ENCODE assay signal across 9 mouse cellular contexts in the genomic region with DNA sequence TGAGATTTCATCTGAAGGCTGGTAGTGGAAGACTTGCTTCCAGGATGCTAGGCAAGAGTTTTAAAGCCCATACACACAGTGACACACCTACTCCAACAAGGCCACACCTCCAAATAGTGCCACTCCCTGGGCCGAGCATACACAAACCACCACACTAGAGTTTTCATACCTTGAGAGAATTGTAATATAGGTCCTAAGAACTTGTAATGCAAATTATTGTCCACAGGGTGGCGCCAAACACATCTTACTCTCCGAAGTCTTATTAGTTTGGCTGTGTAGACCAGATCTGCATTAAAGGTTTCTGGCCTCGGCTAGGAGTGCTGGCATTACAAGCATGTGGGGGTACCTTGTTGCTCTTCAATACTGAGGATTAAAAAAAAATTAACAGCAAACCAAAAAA. TPM values are rescaled to one million over a fixed set of nuclear protein-coding genes. Genes with fewer than 3 reads are reported as not detected.
DNase-seq lines count a peak whose midpoint lies in the region; ATAC-seq and TF ChIP-seq lines count a peak whose summit lies in the region.
"Had no signal": no experiment of that assay in that cellular context is flagged by ENCODE, and none has a peak within 500 bp of the region (broad histone marks: within the 10 kb centered on the region; RNA-seq: fewer than 3 reads in every experiment).

No protein-coding gene starts in this region.

- no peaks in the 10 kb centered on the region; the same call in 1 of the 2 replicates for H3K36me3 ChIP-seq in testis, adult 2 months (ENCODE audit: control insufficient read depth, insufficient read depth, low read length)
- peaks cover 17% of the 10 kb centered on the region for H3K36me3 ChIP-seq in forebrain, embryonic 15.5 days
- peaks cover 27% of the 10 kb centered on the region for H3K36me3 ChIP-seq in midbrain, embryonic 10.5 days
- peaks cover 1% of the 10 kb centered on the region; the same call in 1 of the 2 replicates for H3K36me3 ChIP-seq in small intestine, adult 2 months (ENCODE audit: control insufficient read depth, insufficient read depth, low read length)

- H3K9me3 ChIP-seq in forebrain, embryonic 15.5 days = no peaks in the 10 kb centered on the region
- H3K9me3 ChIP-seq in midbrain, embryonic 10.5 days (replicated peaks) = no peaks in the 10 kb centered on the region
- H3K9me3 ChIP-seq: embryonic facial prominence, embryonic 15.5 days had no signal

- H3K9ac ChIP-seq in forebrain, embryonic 15.5 days (replicated peaks) = no peak overlapping the region
- H3K9ac ChIP-seq: embryonic facial prominence, embryonic 15.5 days had no signal

- no peaks in the 10 kb centered on the region for H3K27me3 ChIP-seq in testis, adult 2 months (ENCODE audit: control insufficient read depth, insufficient read depth, low read length)
- no peaks in the 10 kb centered on the region for H3K27me3 ChIP-seq in forebrain, embryonic 15.5 days
- H3K27me3 ChIP-seq in midbrain, embryonic 10.5 days (ENCODE audit: low read depth, poor library complexity, severe bottlenecking) = no peaks in the 10 kb centered on the region
- H3K27me3 ChIP-seq in small intestine, adult 2 months (ENCODE audit: control insufficient read depth, insufficient read depth, low read length) = no peaks in the 10 kb centered on the region
- H3K27me3 ChIP-seq: embryonic facial prominence, embryonic 15.5 days had no signal

- no peaks in the 10 kb centered on the region for H3K4me1 ChIP-seq in testis, adult 2 months (ENCODE audit: control insufficient read depth, insufficient read depth, low read length)
- no peaks in the 10 kb centered on the region for H3K4me1 ChIP-seq in forebrain, embryonic 15.5 days
- H3K4me1 ChIP-seq in midbrain, embryonic 10.5 days = no peaks in the 10 kb centered on the region
- no peaks in the 10 kb centered on the region for H3K4me1 ChIP-seq in small intestine, adult 2 months (ENCODE audit: control insufficient read depth, insufficient read depth, insufficient read length, low read length)
- H3K4me1 ChIP-seq: embryonic facial prominence, embryonic 15.5 days had no signal

- WGBS in forebrain, embryonic 15.5 days = 13% methylated on average over 4 of the region's 4 CpGs
- WGBS in midbrain, embryonic 10.5 days = 29% methylated on average over 4 of the region's 4 CpGs
- WGBS in small intestine, adult 2 months = 4% methylated on average over 4 of the region's 4 CpGs

- no peak overlapping the region for H3K4me2 ChIP-seq in forebrain, embryonic 15.5 days (replicated peaks)
- H3K4me2 ChIP-seq: embryonic facial prominence, embryonic 15.5 days had no signal

- TF ChIP-seq CTCF in testis, adult 2 months (IDR thresholded peaks at IDR 0.05; ENCODE audit: control insufficient read depth, insufficient read depth, insufficient replicate concordance, low read depth, low read length) = peak; percentile 37; the same call in 1 of the 2 replicates
- peak; percentile 76 for TF ChIP-seq CTCF in left cerebral cortex, adult 2 months (IDR thresholded peaks at IDR 0.05)
- peak; percentile 37 for TF ChIP-seq CTCF in small intestine, adult 2 months (IDR thresholded peaks at IDR 0.05; ENCODE audit: extremely low read depth, insufficient read length, insufficient replicate concordance, low read depth, low read length)

- no peak overlapping the region for H3K4me3 ChIP-seq in testis, adult 2 months (ENCODE audit: control insufficient read depth, low read depth, low read length)
- H3K4me3 ChIP-seq in forebrain, embryonic 15.5 days = no peak overlapping the region
- no peak overlapping the region for H3K4me3 ChIP-seq in left cerebral cortex, adult 2 months
- no peak overlapping the region for H3K4me3 ChIP-seq in midbrain, embryonic 10.5 days
- no peak overlapping the region for H3K4me3 ChIP-seq in small intestine, adult 2 months (ENCODE audit: low read depth, low read length)
- H3K4me3 ChIP-seq: embryonic facial prominence, embryonic 15.5 days had no signal

- no peak for DNase-seq in testis, postnatal 14 days (ENCODE audit: low spot score)
- DNase-seq in c-Kit-positive CD71-positive TER-119-positive erythroid progenitor cells, embryonic 14.5 days (ENCODE audit: low spot score) = peak; percentile 65
- DNase-seq in left cerebral cortex, adult 2 months (ENCODE audit: extremely low spot score in 1 of 2, low spot score in 2 of 2) = peak; percentile 53 to 59
- peak; percentile 54 for DNase-seq in midbrain, embryonic 10.5 days (ENCODE audit: low spot score)

- ATAC-seq in forebrain, embryonic 15.5 days (replicated peaks) = peak; percentile 73; the same call in 1 of the 2 replicates
- ATAC-seq in inflammation-experienced regulatory T-cells, adult 6 months = peak; percentile 67

- no peak overlapping the region for H3K27ac ChIP-seq in testis, adult 2 months (ENCODE audit: control insufficient read depth, insufficient read depth, low read depth, low read length)
- H3K27ac ChIP-seq in forebrain, embryonic 15.5 days (replicated peaks) = no peak overlapping the region
- H3K27ac ChIP-seq in left cerebral cortex, adult 2 months = no peak overlapping the region
- no peak overlapping the region for H3K27ac ChIP-seq in midbrain, embryonic 10.5 days (replicated peaks)
- no peak overlapping the region for H3K27ac ChIP-seq in small intestine, adult 2 months (ENCODE audit: insufficient read depth, low read depth, low read length)
- H3K27ac ChIP-seq: embryonic facial prominence, embryonic 15.5 days had no signal

- intact Hi-C loops in left cerebral cortex, adult 2 months (cut with DNase I) = loop anchor here (1.0 to 2.0 kb wide), 2 partner anchors 41 to 92 kb away; no protein-coding TSS in a partner anchor

- TF ChIP-seq POLR2A in testis, adult 2 months (IDR thresholded peaks at IDR 0.05; ENCODE audit: control insufficient read depth, low read depth, low read length) = no peak
- no peak for TF ChIP-seq POLR2A in small intestine, adult 2 months (IDR thresholded peaks at IDR 0.05; ENCODE audit: low read depth, low read length)

RNA-seq across cellular contexts. Expression of gene Tead4, which starts 17.7 kb away (rescaled TPM):
- polyA plus RNA-seq in testis, adult 2 months (2012; rRNA removed) = 0.05 and 0.25 TPM in 2 replicates
- polyA plus RNA-seq in forebrain, embryonic 15.5 days (2015; fragmentation: Nextera tagmentation; extraction: Ambion mirVana) = 0.38 and 0.51 TPM in 2 replicates
- polyA plus RNA-seq in inflammation-experienced regulatory T-cells, adult 6 months (2017; shearing (Covaris generic)) = not detected
- total RNA-seq in left cerebral cortex, adult 2 months (2021) = 1 to 10 TPM in 1 of 2 experiments, under 1 TPM in 1; 0.91 to 1.7 TPM
- 1.7 TPM in 2 replicates for polyA plus RNA-seq in midbrain, embryonic 10.5 days (2016; fragmentation: Nextera tagmentation; extraction: Ambion mirVana)
- polyA plus RNA-seq in small intestine, adult 2 months (2012; rRNA removed) = 0.61 and 0.93 TPM in 2 replicates

RNA-seq across cellular contexts. Expression of gene Tulp3, which starts 37.3 kb away (rescaled TPM):
- 4.4 and 5.4 TPM in 2 replicates for polyA plus RNA-seq in testis, adult 2 months (2012; rRNA removed)
- 15.1 and 15.4 TPM in 2 replicates for polyA plus RNA-seq in forebrain, embryonic 15.5 days (2015; fragmentation: Nextera tagmentation; extraction: Ambion mirVana)
- polyA plus RNA-seq in inflammation-experienced regulatory T-cells, adult 6 months (2017; shearing (Covaris generic)) = 1 to 10 TPM in 1 of 3 experiments, under 1 TPM in 2; 0.92 to 1.3 (median 0.98) TPM
- 10 to 100 TPM; 20.1 to 21.9 TPM for total RNA-seq in left cerebral cortex, adult 2 months (2021)
- 21.7 and 22.5 TPM in 2 replicates for polyA plus RNA-seq in midbrain, embryonic 10.5 days (2016; fragmentation: Nextera tagmentation; extraction: Ambion mirVana)
- polyA plus RNA-seq in small intestine, adult 2 months (2012; rRNA removed) = 2.0 and 2.4 TPM in 2 replicates

RNA-seq across cellular contexts. Expression of gene Rhno1, which starts 44.4 kb away (rescaled TPM):
- polyA plus RNA-seq in testis, adult 2 months (2012; rRNA removed) = 41.5 and 47.9 TPM in 2 replicates
- polyA plus RNA-seq in forebrain, embryonic 15.5 days (2015; fragmentation: Nextera tagmentation; extraction: Ambion mirVana) = 135 and 140 TPM in 2 replicates
- 10 to 100 TPM; 62.0 to 75.7 (median 67.7) TPM for polyA plus RNA-seq in inflammation-experienced regulatory T-cells, adult 6 months (2017; shearing (Covaris generic))
- total RNA-seq in left cerebral cortex, adult 2 months (2021) = 10 to 100 TPM; 18.4 to 19.1 TPM
- polyA plus RNA-seq in midbrain, embryonic 10.5 days (2016; fragmentation: Nextera tagmentation; extraction: Ambion mirVana) = 185 and 190 TPM in 2 replicates
- polyA plus RNA-seq in small intestine, adult 2 months (2012; rRNA removed) = 7.2 and 11.2 TPM in 2 replicates

RNA-seq across cellular contexts. Expression of gene Foxm1, which starts 44.5 kb away (rescaled TPM):
- polyA plus RNA-seq in testis, adult 2 months (2012; rRNA removed) = 126 and 128 TPM in 2 replicates
- polyA plus RNA-seq in forebrain, embryonic 15.5 days (2015; fragmentation: Nextera tagmentation; extraction: Ambion mirVana) = 21.0 and 25.2 TPM in 2 replicates
- polyA plus RNA-seq in inflammation-experienced regulatory T-cells, adult 6 months (2017; shearing (Covaris generic)) = 1 to 10 TPM; 2.0 to 9.6 (median 2.7) TPM
- total RNA-seq in left cerebral cortex, adult 2 months (2021) = 1 to 10 TPM; 1.1 to 2.1 TPM
- polyA plus RNA-seq in midbrain, embryonic 10.5 days (2016; fragmentation: Nextera tagmentation; extraction: Ambion mirVana) = 66.0 and 72.7 TPM in 2 replicates
- 6.3 and 11.3 TPM in 2 replicates for polyA plus RNA-seq in small intestine, adult 2 months (2012; rRNA removed)

RNA-seq across cellular contexts. Expression of gene Tex52, which starts 56.9 kb away (rescaled TPM):
- polyA plus RNA-seq in testis, adult 2 months (2012; rRNA removed) = 44.5 and 49.1 TPM in 2 replicates
- polyA plus RNA-seq in forebrain, embryonic 15.5 days (2015; fragmentation: Nextera tagmentation; extraction: Ambion mirVana) = 0.43 and 0.51 TPM in 2 replicates
- under 1 TPM in 1 of 3 experiments, not detected in 2; 0.30 TPM for polyA plus RNA-seq in inflammation-experienced regulatory T-cells, adult 6 months (2017; shearing (Covaris generic))
- 1 to 10 TPM in 1 of 2 experiments, under 1 TPM in 1; 0.79 to 1.1 TPM for total RNA-seq in left cerebral cortex, adult 2 months (2021)
- 0.56 and 0.66 TPM in 2 replicates for polyA plus RNA-seq in midbrain, embryonic 10.5 days (2016; fragmentation: Nextera tagmentation; extraction: Ambion mirVana)
- polyA plus RNA-seq in small intestine, adult 2 months (2012; rRNA removed) = not detected in 2 replicates
